Mouse (Mus musculus) bone marrow macrophage, adult 2 months (primary cell): ENCODE measurements at regions not wholly inside any gene's neighbourhood (a gene's known extent, or its start where the extent isn't known, plus 50 kb on each side); places are given as distances from the start of the nearest gene placed in this dataset.

ENCODE experiments used
- H3K27ac ChIP-seq: 2 replicates; pipeline ENCODE4 v1.5.1; 2012; ENCODE audit warnings: low read depth, low read length; ENCODE audit not compliant: insufficient read depth
- H3K4me1 ChIP-seq: 2 replicates; pipeline ENCODE4 v1.6.1; 2012; ENCODE audit warnings: low read length; ENCODE audit not compliant: control insufficient read depth, insufficient read depth
- H3K4me3 ChIP-seq: 2 replicates; pipeline ENCODE4 v1.5.1; 2012; ENCODE audit warnings: mild to moderate bottlenecking, low read length, moderate library complexity; ENCODE audit not compliant: insufficient read depth
- CTCF ChIP-seq: IDR thresholded peaks from 2 replicates; pipeline ENCODE4 v1.5.1; 2012; ENCODE audit warnings: low read depth, mild to moderate bottlenecking, low read length, moderate library complexity
- POLR2A ChIP-seq: IDR thresholded peaks from 2 replicates; pipeline ENCODE4 v1.6.1; 2012; ENCODE audit warnings: mild to moderate bottlenecking, low read depth, low read length, borderline replicate concordance

DNA sequence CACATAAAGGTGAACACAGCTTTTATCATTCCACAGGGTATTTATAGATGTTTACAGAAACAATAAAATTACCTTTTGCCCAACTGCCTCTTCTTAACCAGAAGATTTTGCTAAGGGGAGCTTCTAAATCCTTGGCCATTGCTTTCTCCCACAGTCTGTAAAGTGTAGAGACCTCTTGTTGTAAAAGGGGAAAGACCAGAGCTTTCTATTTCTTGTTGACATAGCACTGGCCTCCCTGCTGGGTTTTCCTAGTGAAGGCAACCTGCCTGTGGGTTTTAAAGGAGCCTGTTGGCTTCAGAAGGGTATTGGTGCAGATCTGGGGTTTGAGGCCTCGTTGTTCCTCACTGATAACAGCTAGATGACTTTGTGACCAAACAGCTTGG is 381.6 kb downstream of the Lmo4 start:
- no peaks in the 10 kb centered on the region for H3K4me1 ChIP-seq
- TF ChIP-seq CTCF = no peak
- no peak for TF ChIP-seq POLR2A
- no peak overlapping the region for H3K27ac ChIP-seq
- no peak overlapping the region for H3K4me3 ChIP-seq

DNA sequence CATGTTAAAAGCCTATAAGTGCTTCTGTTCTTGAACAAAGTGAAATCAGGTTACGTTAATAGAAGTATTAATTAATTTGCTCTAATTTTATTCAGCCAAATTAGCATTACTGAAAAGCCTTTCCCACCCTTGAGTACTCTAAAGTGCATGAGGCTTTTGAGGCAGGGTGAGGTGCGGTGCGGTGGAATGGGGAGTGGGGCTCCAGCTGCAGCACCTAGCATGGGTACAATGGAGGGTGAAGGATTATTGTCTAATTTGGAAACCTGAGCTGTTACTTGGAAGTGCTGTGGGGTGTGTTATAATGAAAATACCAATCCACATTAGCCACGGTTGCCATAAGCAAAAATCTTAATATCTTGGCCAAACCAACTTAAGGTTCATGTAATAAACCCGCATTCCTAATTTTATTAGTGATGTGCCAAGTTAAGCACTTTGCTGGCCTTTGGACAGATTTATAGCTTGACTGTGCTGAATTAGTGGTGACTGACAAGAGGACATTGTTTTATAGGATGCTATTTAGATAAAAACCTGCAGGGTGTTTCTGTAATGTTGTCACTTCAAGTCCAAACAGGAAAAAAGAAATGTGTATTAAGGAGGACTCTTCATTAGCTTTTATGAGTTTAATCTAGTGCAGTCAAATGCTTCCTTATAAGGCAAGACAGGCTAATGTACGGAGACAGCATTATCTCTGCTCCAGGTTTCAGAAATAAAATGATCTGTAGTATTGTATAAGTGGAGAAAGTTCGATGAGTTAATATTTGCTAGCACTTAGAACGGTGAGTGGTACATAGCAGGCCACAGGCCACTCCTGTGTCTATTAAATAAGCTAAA is 382.2 kb downstream of the Lmo4 start:
- H3K4me3 ChIP-seq = no peak overlapping the region
- no peak for TF ChIP-seq POLR2A
- no peak for TF ChIP-seq CTCF
- no peaks in the 10 kb centered on the region for H3K4me1 ChIP-seq
- H3K27ac ChIP-seq = no peak overlapping the region

DNA sequence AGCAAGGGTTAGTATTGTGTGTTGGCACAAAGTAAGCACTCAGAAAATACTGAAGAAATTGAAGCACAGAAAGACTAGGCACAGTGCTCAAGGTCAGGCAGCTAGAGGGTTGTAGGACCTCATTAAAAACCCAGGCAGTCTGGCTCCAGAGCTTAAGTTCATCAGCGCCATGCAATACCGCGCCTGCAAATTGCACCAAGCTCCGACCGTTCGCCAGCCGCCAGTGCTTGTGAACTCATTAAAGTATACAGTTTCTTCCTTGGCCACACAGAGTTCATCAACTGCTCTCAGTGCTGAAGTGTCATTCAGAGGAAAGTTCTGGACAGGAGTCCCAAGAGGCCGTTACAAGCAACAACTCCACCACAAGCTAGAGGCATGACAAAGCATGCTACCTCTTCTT is 397.5 kb downstream of the Lmo4 start:
- Histone ChIP-seq H3K4me1 (no peaks in the 10 kb centered on the region), H3K4me3 (no peak overlapping the region), H3K27ac (no peak overlapping the region)
- TF ChIP-seq POLR2A = no peak
- TF ChIP-seq CTCF = no peak

DNA sequence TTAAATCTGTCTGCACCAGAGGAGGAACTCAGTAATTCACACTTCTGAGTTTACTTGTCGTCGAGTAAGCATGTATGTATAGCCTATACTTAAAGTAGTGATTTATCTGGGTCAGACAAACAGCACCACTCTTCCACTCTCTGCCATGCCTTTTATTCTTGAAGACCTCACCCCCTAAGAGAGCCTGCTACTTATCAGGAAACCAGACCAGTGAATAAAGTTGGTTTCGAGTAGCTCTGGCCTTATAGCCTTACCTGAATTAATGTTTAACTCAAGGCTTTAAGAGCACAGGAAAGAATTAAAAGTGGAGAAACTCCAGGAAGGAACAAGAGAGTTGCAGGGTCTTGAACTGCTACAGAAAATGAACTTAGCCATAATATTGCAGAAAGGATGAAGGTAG is 398.1 kb downstream of the Lmo4 start:
- Histone ChIP-seq H3K27ac (no peak overlapping the region), H3K4me1 (no peaks in the 10 kb centered on the region), H3K4me3 (no peak overlapping the region)
- TF ChIP-seq CTCF (no peak), POLR2A (no peak)

DNA sequence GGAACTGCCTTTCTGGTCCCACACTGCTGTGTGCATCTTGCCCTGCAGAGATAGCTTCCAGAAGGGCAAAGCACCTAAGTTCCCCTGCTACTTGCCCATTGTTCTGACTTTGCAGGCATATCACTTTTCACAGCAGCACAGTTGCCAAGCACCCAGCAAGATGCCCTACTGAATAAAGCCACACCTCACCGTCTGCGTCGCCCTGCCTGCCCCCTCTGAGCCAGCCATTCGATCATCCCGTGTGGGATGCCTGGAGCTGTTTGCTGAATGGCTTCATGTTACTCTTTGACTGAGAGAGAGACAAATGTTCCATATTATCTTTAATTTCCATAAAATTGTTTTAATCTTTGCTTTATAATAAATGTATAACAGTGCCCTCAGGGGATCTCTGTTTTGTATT is 407.2 kb downstream of the Lmo4 start:
- Histone ChIP-seq H3K4me3 (no peak overlapping the region), H3K27ac (no peak overlapping the region), H3K4me1 (no peaks in the 10 kb centered on the region)
- TF ChIP-seq POLR2A (no peak), CTCF (no peak)

DNA sequence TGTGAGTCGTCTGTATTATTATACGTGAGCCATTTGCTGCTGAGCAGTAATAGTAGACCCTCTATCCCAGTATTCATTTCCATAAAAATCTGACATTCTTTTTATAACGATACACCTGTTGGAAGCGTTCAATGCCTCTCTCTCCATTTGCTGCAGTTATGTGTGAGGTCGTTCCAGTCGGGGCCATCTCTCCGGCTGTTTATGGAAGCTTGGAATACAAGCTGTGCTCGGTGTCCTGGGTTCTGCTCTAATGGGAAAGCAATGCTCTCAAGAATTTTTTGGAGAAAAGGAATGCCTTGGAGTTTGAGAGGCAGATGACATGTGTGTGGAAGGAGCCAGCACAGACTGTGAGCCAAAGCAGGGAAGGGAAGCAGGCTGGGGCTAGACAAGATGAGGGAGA is 414.1 kb downstream of the Lmo4 start:
- Histone ChIP-seq H3K27ac (no peak overlapping the region), H3K4me3 (no peak overlapping the region), H3K4me1 (0 out of 2 replicates have a peak, but pooled peaks cover 2% of the 10 kb centered on the region)
- TF ChIP-seq POLR2A = no peak
- no peak for TF ChIP-seq CTCF

DNA sequence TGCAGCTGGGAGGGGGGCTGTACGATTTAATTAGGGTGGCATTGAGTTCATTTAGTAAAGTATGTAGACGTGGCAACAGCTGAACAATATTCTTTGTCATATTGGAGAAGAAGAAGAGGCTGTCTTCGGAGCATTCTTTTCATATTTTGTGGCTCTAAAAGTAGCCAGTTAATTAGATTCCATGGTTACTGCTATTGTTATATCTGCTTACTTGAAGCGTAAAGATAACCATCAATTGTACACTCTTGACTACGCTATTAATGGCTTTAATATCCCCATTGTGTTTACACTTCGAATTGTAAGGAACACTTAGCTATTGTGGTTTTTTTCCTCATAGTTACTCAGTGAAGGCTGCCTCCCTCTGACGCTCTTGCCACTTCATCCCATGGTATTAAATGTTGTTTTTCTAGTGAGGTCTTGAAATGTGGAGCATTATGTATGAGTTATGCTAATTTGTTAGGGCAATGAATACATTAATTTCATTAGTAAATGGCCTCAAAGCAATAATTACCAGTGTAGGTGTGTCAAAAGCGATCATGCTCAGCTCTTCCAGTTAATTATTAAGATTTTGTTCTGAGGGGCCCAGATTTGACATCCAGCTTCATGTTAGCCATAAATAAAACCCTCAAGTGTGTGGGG is 415.0 kb downstream of the Lmo4 start:
- Histone ChIP-seq H3K4me3 (no peak overlapping the region), H3K27ac (no peak overlapping the region)
- TF ChIP-seq CTCF = no peak
- no peak for TF ChIP-seq POLR2A

DNA sequence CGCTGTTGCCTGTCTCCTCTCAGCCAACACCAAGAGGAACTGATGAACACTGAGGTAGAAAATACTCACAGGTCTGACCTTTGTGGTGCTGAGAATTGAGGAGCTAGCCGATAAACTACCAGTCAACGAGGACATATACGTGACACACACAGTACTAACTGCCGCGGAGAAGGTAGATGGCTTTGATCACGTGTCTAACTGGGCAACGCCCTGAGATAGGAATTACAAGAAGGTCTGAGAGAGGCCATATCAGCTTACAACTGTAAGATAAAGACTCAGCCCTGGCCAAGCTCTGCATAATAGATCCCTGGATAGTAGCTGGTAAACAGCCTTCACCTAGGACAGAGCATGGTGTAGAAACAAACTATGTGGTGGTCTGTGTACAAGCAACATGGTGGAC is 418.1 kb downstream of the Lmo4 start:
- TF ChIP-seq CTCF (no peak), POLR2A (no peak)

More for the DNA sequence above, 415.0 kb downstream of the Lmo4 start:
- 0 out of 2 replicates have a peak, but pooled peaks cover 2% of the 10 kb centered on the region for H3K4me1 ChIP-seq

GRCm38 (mm10) chr3:143784353-143784791 is 420.6 kb downstream of the Lmo4 start:
- no peak overlapping the region for H3K27ac ChIP-seq
- no peak for TF ChIP-seq POLR2A
- TF ChIP-seq CTCF = no peak

More for the DNA sequence above, 418.1 kb downstream of the Lmo4 start:
- H3K4me3 ChIP-seq = no peak overlapping the region
- 0 out of 2 replicates have a peak, but pooled peaks cover 2% of the 10 kb centered on the region for H3K4me1 ChIP-seq
- no peak overlapping the region for H3K27ac ChIP-seq

DNA sequence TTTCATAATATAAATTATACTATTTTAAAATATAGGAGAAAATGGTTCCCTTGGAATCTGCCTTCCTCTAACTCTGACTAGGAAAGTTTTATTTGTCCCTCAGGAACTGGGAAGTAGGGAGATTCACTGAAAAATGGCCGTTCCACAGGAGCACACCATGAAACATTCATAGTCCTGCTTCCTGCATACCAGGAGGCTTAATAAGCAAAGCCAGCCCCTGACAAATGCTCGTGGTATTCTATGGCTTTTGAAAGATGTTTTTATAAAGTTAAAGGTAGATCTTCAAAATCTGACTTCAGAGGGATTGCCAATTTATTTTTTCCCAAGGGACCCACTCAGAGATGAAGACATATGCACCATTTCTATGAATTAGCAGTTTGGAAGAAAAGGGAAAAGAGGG is 426.9 kb downstream of the Lmo4 start:
- Histone ChIP-seq H3K4me1 (no peaks in the 10 kb centered on the region), H3K27ac (no peak overlapping the region), H3K4me3 (no peak overlapping the region)
- TF ChIP-seq CTCF (no peak), POLR2A (no peak)

More at GRCm38 (mm10) chr3:143784353-143784791, 420.6 kb downstream of the Lmo4 start:
- Histone ChIP-seq H3K4me1 (no peaks in the 10 kb centered on the region), H3K4me3 (no peak overlapping the region)

- Histone ChIP-seq H3K4me3 (no peak overlapping the region), H3K27ac (no peak overlapping the region), H3K4me1 (no peaks in the 10 kb centered on the region)
- TF ChIP-seq CTCF (no peak), POLR2A (no peak)
Observed at GRCm38 (mm10) chr3:143759337-143759736, 445.7 kb downstream of the Lmo4 start.
